Mouse (Mus musculus) limb, embryonic 15.5 days (tissue): ENCODE measurements around the gene Pnpla8. TPM values are rescaled to one million over a fixed set of nuclear protein-coding genes. Genes with fewer than 3 reads are reported as not detected.

ENCODE experiments used
- microRNA-seq: library from miRNA; unstranded; fragments of <30 nt; microRNA quantifications from one replicate; pipeline ENCODE4, GENCODE M21; 2016
- polyA plus RNA-seq: library from polyadenylated mRNA; unstranded; fragments of >200 nt; fragmentation: Nextera tagmentation; extraction: Ambion mirVana; gene quantifications from 2 replicates; pipeline ENCODE4 v1.2.1, GENCODE M21; 2015

Gene Pnpla8
- polyA plus RNA-seq, 1 experiment from 2014 or later, result 77.5 TPM

Small RNA genes within 50 kb of the gene (microRNA-seq; reads per million reads assigned to microRNA genes)
- gene Mir5627, result 0.61 reads per million

Other genes with a start within 250 kb of the Pnpla8 start
- 27.6 and 28.7 TPM in 2 replicates for gene Dnajb9, start 11.0 kb upstream of the Pnpla8 start, polyA plus RNA-seq
- 2.8 and 4.7 TPM in 2 replicates for gene Nrcam, start 107.5 kb downstream of the Pnpla8 start, polyA plus RNA-seq